ENCODE assay signal across 16 mouse cellular contexts in genomic region chrX:101084192-101084591, GRCm38 (mm10). TPM values are rescaled to one million over a fixed set of nuclear protein-coding genes. Genes with fewer than 3 reads are reported as not detected.
A peak's percentile ranks its signal among the peaks of the same experiment; 100 is the strongest.
DNase-seq lines count a peak whose midpoint lies in the region; ATAC-seq and TF ChIP-seq lines count a peak whose summit lies in the region.
"Had no signal": no experiment of that assay in that cellular context is flagged by ENCODE, and none has a peak within 500 bp of the region (broad histone marks: within the 10 kb centered on the region; RNA-seq: fewer than 3 reads in every experiment).

No protein-coding gene starts in this region.

- H3K9me3 ChIP-seq in embryonic facial prominence, embryonic 14.5 days (ENCODE audit: control insufficient read depth, low read length), result no peaks in the 10 kb centered on the region
- no peaks in the 10 kb centered on the region for H3K9me3 ChIP-seq in embryonic facial prominence, embryonic 10.5 days
- no peaks in the 10 kb centered on the region for H3K9me3 ChIP-seq in kidney, embryonic 15.5 days (replicated peaks)
- no peaks in the 10 kb centered on the region for H3K9me3 ChIP-seq in ES-Bruce4 (replicated peaks; ENCODE audit: control insufficient read depth, insufficient read depth, low read length, poor library complexity, severe bottlenecking)
- no peaks in the 10 kb centered on the region for H3K9me3 ChIP-seq in hindbrain, embryonic 16.5 days (ENCODE audit: control insufficient read depth, low read length)
- H3K9me3 ChIP-seq: G1E had no signal

- 55% methylated on average over 2 of the region's 2 CpGs for WGBS in embryonic facial prominence, embryonic 14.5 days
- 43% methylated on average over 2 of the region's 2 CpGs for WGBS in embryonic facial prominence, embryonic 10.5 days
- WGBS in kidney, embryonic 15.5 days, result 50% methylated on average over 2 of the region's 2 CpGs
- 37% methylated on average over 2 of the region's 2 CpGs for WGBS in hindbrain, embryonic 16.5 days

- H3K36me3 ChIP-seq in embryonic facial prominence, embryonic 14.5 days (ENCODE audit: control insufficient read depth, insufficient read depth, low read length), result no peaks in the 10 kb centered on the region
- H3K36me3 ChIP-seq in embryonic facial prominence, embryonic 10.5 days (replicated peaks), result no peaks in the 10 kb centered on the region
- H3K36me3 ChIP-seq in kidney, embryonic 15.5 days, result no peaks in the 10 kb centered on the region
- H3K36me3 ChIP-seq in ES-Bruce4 (ENCODE audit: control insufficient read depth, insufficient read depth, low read length, poor library complexity, severe bottlenecking), result peaks cover 31% of the 10 kb centered on the region
- no peaks in the 10 kb centered on the region for H3K36me3 ChIP-seq in hindbrain, embryonic 16.5 days (ENCODE audit: control insufficient read depth, insufficient read depth, low read length)
- H3K36me3 ChIP-seq: G1E had no signal

- no peak overlapping the region for H3K4me3 ChIP-seq in embryonic facial prominence, embryonic 14.5 days (ENCODE audit: low read depth, low read length)
- H3K4me3 ChIP-seq in embryonic facial prominence, embryonic 10.5 days, result no peak overlapping the region
- no peak overlapping the region for H3K4me3 ChIP-seq in kidney, embryonic 15.5 days (replicated peaks)
- peak overlapping the region; percentile 96 for H3K4me3 ChIP-seq in ES-Bruce4 (ENCODE audit: low read depth, low read length)
- no peak overlapping the region; the same call in 1 of the 2 replicates for H3K4me3 ChIP-seq in hindbrain, embryonic 16.5 days (ENCODE audit: low read length)

- H3K4me1 ChIP-seq in embryonic facial prominence, embryonic 14.5 days (ENCODE audit: control insufficient read depth, insufficient read depth, low read length), result no peaks in the 10 kb centered on the region
- H3K4me1 ChIP-seq in embryonic facial prominence, embryonic 10.5 days, result 0 out of 2 replicates have a peak, but pooled peaks cover 4% of the 10 kb centered on the region
- 0 out of 2 replicates have a peak, but pooled peaks cover 4% of the 10 kb centered on the region for H3K4me1 ChIP-seq in kidney, embryonic 15.5 days
- H3K4me1 ChIP-seq in ES-Bruce4 (ENCODE audit: control insufficient read depth, insufficient read depth, low read length), result no peaks in the 10 kb centered on the region
- no peaks in the 10 kb centered on the region for H3K4me1 ChIP-seq in hindbrain, embryonic 16.5 days (ENCODE audit: control insufficient read depth, insufficient read depth, low read depth, low read length)

- no peak overlapping the region for H3K27ac ChIP-seq in embryonic facial prominence, embryonic 14.5 days (replicated peaks; ENCODE audit: low read depth, low read length)
- no peak overlapping the region for H3K27ac ChIP-seq in embryonic facial prominence, embryonic 10.5 days (replicated peaks)
- H3K27ac ChIP-seq in kidney, embryonic 15.5 days, result no peak overlapping the region
- peak overlapping the region; percentile 98 for H3K27ac ChIP-seq in ES-Bruce4 (ENCODE audit: insufficient read depth, low read length)
- no peak overlapping the region for H3K27ac ChIP-seq in hindbrain, embryonic 16.5 days (ENCODE audit: low read depth, low read length)

- no peak for TF ChIP-seq POLR2A in ES-Bruce4 (IDR thresholded peaks at IDR 0.05; ENCODE audit: insufficient read depth, low read length)

- peaks cover 21% of the 10 kb centered on the region; the same call in 1 of the 2 replicates for H3K27me3 ChIP-seq in embryonic facial prominence, embryonic 14.5 days (replicated peaks; ENCODE audit: control insufficient read depth, insufficient read depth, low read length)
- H3K27me3 ChIP-seq in embryonic facial prominence, embryonic 10.5 days (replicated peaks; ENCODE audit: low read depth, poor library complexity, severe bottlenecking), result peaks cover 66% of the 10 kb centered on the region
- H3K27me3 ChIP-seq in kidney, embryonic 15.5 days, result peaks cover 37% of the 10 kb centered on the region
- H3K27me3 ChIP-seq in ES-Bruce4 (ENCODE audit: control insufficient read depth, insufficient read depth, low read length, poor library complexity, severe bottlenecking), result no peaks in the 10 kb centered on the region
- no peaks in the 10 kb centered on the region; the same call in 1 of the 2 replicates for H3K27me3 ChIP-seq in hindbrain, embryonic 16.5 days (replicated peaks; ENCODE audit: control insufficient read depth, insufficient read depth, low read length)

- TF ChIP-seq EP300 in ES-Bruce4 (IDR thresholded peaks at IDR 0.05; ENCODE audit: insufficient read depth, low read depth, low read length), result peak; percentile 72; the same call in 1 of the 2 replicates

- no peak overlapping the region for H3K9ac ChIP-seq in embryonic facial prominence, embryonic 14.5 days (ENCODE audit: low read depth, low read length)
- H3K9ac ChIP-seq in kidney, embryonic 15.5 days, result no peak overlapping the region
- peak overlapping the region; percentile 95 for H3K9ac ChIP-seq in ES-Bruce4 (ENCODE audit: low read depth, poor library complexity, severe bottlenecking)
- H3K9ac ChIP-seq in hindbrain, embryonic 16.5 days (ENCODE audit: low read depth, low read length), result no peak overlapping the region
- H3K9ac ChIP-seq: liver, postnatal 0 days had no signal

- ATAC-seq in embryonic facial prominence, embryonic 14.5 days (ENCODE audit: low read depth), result no peak
- ATAC-seq in kidney, embryonic 15.5 days (replicated peaks; ENCODE audit: low FRiP score), result no peak
- no peak for ATAC-seq in hindbrain, embryonic 16.5 days
- no peak for ATAC-seq in cerebellum, adult (ENCODE audit: insufficient number of reproducible peaks, low FRiP score, low TSS enrichment)
- ATAC-seq: liver, postnatal 0 days had no signal

- TF ChIP-seq CTCF in ES-Bruce4 (IDR thresholded peaks at IDR 0.05; ENCODE audit: low read depth, low read length), result no peak

- H3K4me2 ChIP-seq in embryonic facial prominence, embryonic 14.5 days (ENCODE audit: low read depth, low read length), result peak overlapping the region; percentile 52
- H3K4me2 ChIP-seq in kidney, embryonic 15.5 days, result peak overlapping the region; percentile 58; the same call in 1 of the 2 replicates
- peak overlapping the region; percentile 69 for H3K4me2 ChIP-seq in hindbrain, embryonic 16.5 days (ENCODE audit: low read length)

- no peak for DNase-seq in embryonic facial prominence, embryonic 14.5 days (ENCODE audit: low spot score)
- no peak for DNase-seq in embryonic facial prominence, embryonic 10.5 days (ENCODE audit: low spot score)
- DNase-seq in kidney, adult 9 months, result no peak
- no peak for DNase-seq in left cerebral cortex, adult 18-20 months (ENCODE audit: low spot score in 2 of 2)
- DNase-seq: cerebellum, adult 9-11 months; liver, postnatal 0 days; lung, postnatal 4 days had no signal

RNA-seq across cellular contexts. Expression of gene Slc7a3, which starts 1.6 kb away (rescaled TPM):
- 1.5 and 1.7 TPM in 2 replicates for polyA plus RNA-seq in embryonic facial prominence, embryonic 14.5 days (2014; fragmentation: Nextera tagmentation; extraction: Ambion mirVana)
- polyA plus RNA-seq in embryonic facial prominence, embryonic 10.5 days (2016; fragmentation: Nextera tagmentation; extraction: Ambion mirVana), result 0.92 and 1.2 TPM in 2 replicates
- 1.7 and 2.1 TPM in 2 replicates for polyA plus RNA-seq in kidney, embryonic 15.5 days (2015; fragmentation: Nextera tagmentation; extraction: Ambion mirVana)
- 44.5 and 63.0 TPM in 2 replicates for polyA plus RNA-seq in ES-Bruce4 (2011; ENCODE audit: insufficient read depth, insufficient read length, low read depth, missing spikeins)
- polyA plus RNA-seq in hindbrain, embryonic 16.5 days (2015; fragmentation: Nextera tagmentation; extraction: Ambion mirVana), result 10.2 and 13.4 TPM in 2 replicates
- total RNA-seq in left cerebral cortex, adult 18-20 months (2021), result 1 to 10 TPM; 6.0 to 6.1 TPM
- polyA plus RNA-seq: G1E had no signal

RNA-seq across cellular contexts. Expression of gene Tex11, which starts 24.7 kb away (rescaled TPM):
- polyA plus RNA-seq in embryonic facial prominence, embryonic 14.5 days (2014; fragmentation: Nextera tagmentation; extraction: Ambion mirVana), result 0.08 and 0.38 TPM in 2 replicates
- polyA plus RNA-seq in embryonic facial prominence, embryonic 10.5 days (2016; fragmentation: Nextera tagmentation; extraction: Ambion mirVana), result not detected in 2 replicates
- 0.06 TPM in 1 of 2 replicates, not detected in the other for polyA plus RNA-seq in kidney, embryonic 15.5 days (2015; fragmentation: Nextera tagmentation; extraction: Ambion mirVana)
- 1.8 and 1.9 TPM in 2 replicates for polyA plus RNA-seq in ES-Bruce4 (2011; ENCODE audit: insufficient read depth, insufficient read length, low read depth, missing spikeins)
- 0.11 TPM in 1 of 2 replicates, not detected in the other for polyA plus RNA-seq in hindbrain, embryonic 16.5 days (2015; fragmentation: Nextera tagmentation; extraction: Ambion mirVana)
- total RNA-seq in left cerebral cortex, adult 18-20 months (2021), result not detected
- total RNA-seq: G1E; gastrocnemius, postnatal 4 days had no signal
- polyA plus RNA-seq: brain, embryonic 14.5 days; embryonic facial prominence, embryonic 11.5 days; G1E; kidney, embryonic 14.5 days had no signal
